Mouse (Mus musculus): ENCODE measurements around the gene Cep63. TPM values are rescaled to one million over a fixed set of nuclear protein-coding genes. Genes with fewer than 3 reads are reported as not detected.

Cep63 gene
- polyA plus RNA-seq, 1 experiment from 2014 or later = 43.9 TPM

Other genes with a start within 250 kb of the Cep63 start
- 0.54 and 1.5 TPM in 2 replicates for gene Ky, start 120.8 kb downstream of the Cep63 start, polyA plus RNA-seq (2015; fragmentation: Nextera tagmentation; extraction: Ambion mirVana)
- 173 and 174 TPM in 2 replicates for gene Anapc13, start 238 bp downstream of the Cep63 start, polyA plus RNA-seq (2015; fragmentation: Nextera tagmentation; extraction: Ambion mirVana)
- gene Amotl2, start 90.1 kb upstream of the Cep63 start, polyA plus RNA-seq (2015; fragmentation: Nextera tagmentation; extraction: Ambion mirVana) = 60.7 and 61.5 TPM in 2 replicates
- 24.8 and 26.1 TPM in 2 replicates for gene Ryk, start 208.4 kb upstream of the Cep63 start, polyA plus RNA-seq (2015; fragmentation: Nextera tagmentation; extraction: Ambion mirVana)